Mouse (Mus musculus): ENCODE data around the gene Oser1.

- TF ChIP-seq CTCF (IDR thresholded peaks at IDR 0.05; ENCODE audit: low read depth) (no peak), EP300 (IDR thresholded peaks at IDR 0.05; ENCODE audit: low read depth) (no peak)
Observed at GRCm38 (mm10) chr2:163386423-163387190, 37.9 kb downstream of the Oser1 start.
